Comparison of ENCODE assay signal across 8 mouse cellular contexts in genomic region chr8:104591133-104591834, GRCm38 (mm10). TPM values are rescaled to one million over a fixed set of nuclear protein-coding genes. Genes with fewer than 3 reads are reported as not detected.
A peak's percentile ranks its signal among the peaks of the same experiment; 100 is the strongest.
DNase-seq lines count a peak whose midpoint lies in the region; ATAC-seq lines count a peak whose summit lies in the region.

Gene Pdp2 (plus strand): TSS chr8:104591451.

- peaks cover 7% of the 10 kb centered on the region; the same call in 1 of the 2 replicates for H3K4me1 ChIP-seq in intestine, embryonic 14.5 days (replicated peaks; ENCODE audit: control insufficient read depth, insufficient read depth, low read length)

- H3K9me3 ChIP-seq in intestine, embryonic 14.5 days (ENCODE audit: control insufficient read depth, low read length): no peaks in the 10 kb centered on the region

- H3K9ac ChIP-seq in intestine, embryonic 14.5 days (ENCODE audit: low read length): peak within 1 kb of the TSS; percentile 65

- peak; percentile 85 to 92 for DNase-seq in adrenal gland, adult 18-20 months (ENCODE audit: low spot score in 2 of 2)
- DNase-seq in embryo, embryonic 11 days: peak; percentile 94
- DNase-seq in gastrocnemius, postnatal 25 days: peak; percentile 91
- peak; percentile 95 for DNase-seq in intestine, embryonic 14.5 days (ENCODE audit: low spot score)
- DNase-seq in left cerebral cortex, postnatal 14 days (ENCODE audit: low spot score in 2 of 2): peak; percentile 94
- DNase-seq in mesoderm, embryonic 11.5 days (ENCODE audit: low read depth, low spot score): peak; percentile 94
- DNase-seq in right cerebral cortex, postnatal 36 days (ENCODE audit: low spot score in 2 of 2): peak; percentile 89 to 91
- DNase-seq in yolk sac, embryonic 10.5 days (ENCODE audit: low spot score): peak; percentile 97

- peaks cover 27% of the 10 kb centered on the region for H3K36me3 ChIP-seq in intestine, embryonic 14.5 days (ENCODE audit: control insufficient read depth, insufficient read depth, low read length)

- no peaks in the 10 kb centered on the region for H3K27me3 ChIP-seq in intestine, embryonic 14.5 days (replicated peaks; ENCODE audit: control insufficient read depth, insufficient read depth, low read length)

- peak within 1 kb of the TSS; percentile 71 for H3K4me2 ChIP-seq in intestine, embryonic 14.5 days (ENCODE audit: low read length)

- H3K4me3 ChIP-seq in intestine, embryonic 14.5 days (ENCODE audit: low read depth, low read length): peak within 1 kb of the TSS; percentile 65

- ATAC-seq in intestine, embryonic 14.5 days (replicated peaks; ENCODE audit: low FRiP score, low TSS enrichment, low read depth): peak; percentile 99

- intact Hi-C loops in left cerebral cortex, postnatal 14 days (cut with DNase I): no loop called here

- WGBS in intestine, embryonic 14.5 days: under 1% methylated on average over 42 of the region's 44 CpGs

- peak within 1 kb of the TSS; percentile 64; the same call in 1 of the 2 replicates for H3K27ac ChIP-seq in intestine, embryonic 14.5 days (ENCODE audit: low read depth)

RNA-seq across cellular contexts. Expression of gene Pdp2, which starts in this region (rescaled TPM):
- total RNA-seq in adrenal gland, adult 18-20 months (2021): 10 to 100 TPM; 34.8 to 34.9 TPM
- total RNA-seq in gastrocnemius, postnatal 25 days (2021): 1 to 10 TPM; 2.8 to 2.9 TPM
- polyA plus RNA-seq in intestine, embryonic 14.5 days (2014; fragmentation: Nextera tagmentation; extraction: Ambion mirVana): 13.4 and 14.9 TPM in 2 replicates
- total RNA-seq in left cerebral cortex, postnatal 14 days (2021): 1 to 10 TPM; 8.8 to 9.0 TPM

Comparison
In these comparisons a context has a peak if more than half of its experiments do, and no peak if none do; other contexts are left out.
1. Peak in every context shown above with its lines: DNase-seq, ATAC-seq, H3K4me3 ChIP-seq and H3K27ac ChIP-seq.